Mouse (Mus musculus): ENCODE measurements around the gene C1ra.

DNA sequence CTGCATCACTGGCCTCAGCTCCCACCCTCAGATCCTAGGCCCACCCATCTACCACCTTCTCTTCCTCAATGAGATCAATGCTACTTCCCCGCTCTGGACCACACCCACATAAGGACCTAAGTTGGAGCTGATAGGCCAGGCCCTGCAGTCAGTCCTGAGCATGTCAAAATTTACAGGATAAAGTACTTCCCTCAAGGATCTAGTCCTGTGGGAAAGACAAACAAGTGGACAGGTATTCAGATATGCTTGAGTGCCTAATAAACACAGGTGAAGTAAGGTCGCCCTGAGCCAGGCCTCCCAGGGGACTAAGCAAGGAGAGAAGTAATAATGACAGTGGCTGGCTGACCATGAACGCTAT, 32.7 kb upstream of the C1ra start:
- TF ChIP-seq CTCF (IDR thresholded peaks at IDR 0.05; ENCODE audit: control insufficient read depth, insufficient read depth, low read length) (no peak), POLR2A (IDR thresholded peaks at IDR 0.05; ENCODE audit: borderline replicate concordance, control insufficient read depth, low read depth, low read length) (no peak)
